Comparison of ENCODE assay signal across 14 mouse cellular contexts in genomic region chr6:97581941-97582340, GRCm38 (mm10).
"Had no signal": no experiment of that assay in that cellular context is flagged by ENCODE, and none has a peak within 500 bp of the region (broad histone marks: within the 10 kb centered on the region; RNA-seq: fewer than 3 reads in every experiment).

No protein-coding gene starts in this region.

- H3K27ac ChIP-seq: midbrain, embryonic 13.5 days; midbrain, embryonic 15.5 days; neural tube, embryonic 15.5 days; stomach, embryonic 15.5 days; stomach, postnatal 0 days had no signal

- H3K9me3 ChIP-seq: midbrain, embryonic 10.5 days; midbrain, embryonic 13.5 days; midbrain, embryonic 15.5 days; neural tube, embryonic 13.5 days; neural tube, embryonic 15.5 days; stomach, embryonic 15.5 days had no signal

- ATAC-seq: midbrain, embryonic 13.5 days; midbrain, embryonic 15.5 days had no signal

- H3K4me2 ChIP-seq: lung, embryonic 14.5 days; midbrain, embryonic 13.5 days; midbrain, embryonic 15.5 days; neural tube, embryonic 13.5 days; neural tube, embryonic 15.5 days; stomach, embryonic 15.5 days had no signal

- DNase-seq: lung, embryonic 14.5 days; lung, postnatal 10 days; right cerebral cortex, postnatal 14 days; thymus, adult 2 months; thymus, postnatal 14 days; thymus, postnatal 36 days had no signal

- H3K4me3 ChIP-seq: midbrain, embryonic 10.5 days; midbrain, embryonic 13.5 days; midbrain, embryonic 15.5 days; myocyte; neural tube, embryonic 13.5 days; neural tube, embryonic 15.5 days; stomach, embryonic 15.5 days had no signal

- H3K27me3 ChIP-seq: midbrain, embryonic 13.5 days; midbrain, embryonic 15.5 days; neural tube, embryonic 13.5 days; neural tube, embryonic 15.5 days; stomach, embryonic 15.5 days had no signal

- H3K4me1 ChIP-seq: stomach, embryonic 15.5 days had no signal

- H3K36me3 ChIP-seq: midbrain, embryonic 10.5 days; midbrain, embryonic 13.5 days; midbrain, embryonic 15.5 days; neural tube, embryonic 13.5 days; neural tube, embryonic 15.5 days; stomach, embryonic 15.5 days had no signal

- H3K9ac ChIP-seq: lung, embryonic 14.5 days; midbrain, embryonic 13.5 days; midbrain, embryonic 15.5 days; neural tube, embryonic 13.5 days; neural tube, embryonic 15.5 days; stomach, embryonic 15.5 days had no signal
